Mouse (Mus musculus) urinary bladder, adult 18-20 months (tissue): ENCODE results near the gene Rybp.

Experiments used
- DNase-seq, 2 experiments: peaks; one replicate each; pipeline ENCODE4 v3.0.0; 2022; ENCODE audit warnings: low spot score in 2 of 2, mixed read lengths in 2 of 2

The Rybp gene

GRCm38 (mm10) chr6:100287334-100288015 is at the start of gene Rybp:
TSS of gene Rybp (minus strand) at chr6:100287485.
- DNase-seq: peak; percentile 85 to 90

DNA sequence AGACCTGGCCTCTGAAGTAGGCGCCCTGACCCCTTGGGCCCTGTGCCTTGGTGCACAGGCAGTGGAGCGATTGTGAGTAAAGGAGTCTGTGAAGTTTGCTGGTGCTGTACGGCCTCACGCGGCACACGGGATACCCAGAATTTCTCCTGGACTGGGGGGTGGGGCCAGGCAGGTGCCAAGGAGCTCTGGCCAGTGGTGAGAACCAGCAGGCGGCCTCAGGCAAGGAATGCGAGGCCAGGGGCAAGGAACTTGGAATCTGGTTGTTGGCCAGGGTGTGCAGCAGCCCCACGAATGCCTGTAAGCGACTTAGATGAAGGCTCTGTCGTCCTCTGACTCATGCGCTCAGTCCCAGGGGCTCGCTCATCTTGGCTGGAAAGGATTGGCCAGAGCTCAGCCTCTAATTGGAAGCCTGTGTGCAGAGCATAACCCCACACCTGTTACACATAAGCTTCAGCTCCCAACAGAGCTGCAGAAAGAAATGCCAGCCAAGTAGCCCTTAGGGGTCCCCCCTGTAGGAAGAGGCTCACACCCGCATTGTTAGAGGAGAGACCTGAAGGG is 49.4 kb upstream of the Rybp start:
- DNase-seq: no peak

DNA sequence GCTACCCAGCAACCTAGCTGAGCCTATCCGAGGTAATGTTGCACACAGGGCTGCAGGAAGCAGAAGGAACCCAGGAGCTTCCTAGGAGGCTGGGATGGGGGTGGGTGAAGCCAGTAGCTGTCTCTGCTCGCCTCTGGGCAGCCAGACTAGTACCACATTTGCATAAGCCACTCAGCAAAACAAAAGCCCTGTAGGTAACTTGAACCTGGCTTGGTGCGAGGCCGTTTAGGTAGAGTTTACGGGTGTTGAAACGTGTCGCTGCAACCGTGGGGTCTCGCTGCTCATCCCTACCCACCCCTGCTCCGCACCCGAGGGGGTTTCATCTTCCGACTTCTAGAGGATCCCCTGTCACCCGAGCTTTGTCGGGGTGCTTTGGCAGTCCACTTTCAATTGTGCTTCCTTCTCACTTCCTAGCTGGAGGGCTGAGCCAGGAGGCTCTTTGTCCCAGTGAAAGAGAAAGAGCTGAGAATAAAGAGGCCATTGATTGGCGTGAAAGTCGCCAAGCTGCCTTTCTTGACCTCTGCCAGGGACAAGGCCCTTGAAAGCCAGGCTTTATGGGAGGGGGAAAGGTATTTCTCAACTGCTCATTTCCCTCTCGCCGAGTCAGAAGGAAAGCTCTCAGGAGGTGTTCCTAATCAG is 48.3 kb upstream of the Rybp start:
- no peak for DNase-seq

DNA sequence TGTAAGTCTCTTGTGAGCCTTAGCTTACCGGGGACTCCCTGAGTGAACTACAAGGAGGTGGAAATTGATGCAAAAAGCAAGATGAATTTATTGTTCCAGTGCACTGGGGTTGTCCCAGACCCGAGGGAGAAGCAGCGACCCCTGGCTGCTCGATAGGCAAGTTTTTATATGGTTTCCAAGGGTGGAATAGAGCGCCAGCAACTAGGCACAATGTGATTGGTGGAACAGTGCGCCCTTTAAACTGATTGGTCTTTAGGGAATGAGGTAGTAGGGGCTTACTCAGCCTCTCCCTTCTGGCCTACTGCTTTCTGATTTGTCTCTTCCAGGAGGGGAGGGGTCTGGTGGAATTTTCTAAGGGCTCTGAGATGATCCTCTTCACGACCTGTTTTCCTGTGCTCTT is 46.5 kb upstream of the Rybp start:
- DNase-seq: no peak

DNA sequence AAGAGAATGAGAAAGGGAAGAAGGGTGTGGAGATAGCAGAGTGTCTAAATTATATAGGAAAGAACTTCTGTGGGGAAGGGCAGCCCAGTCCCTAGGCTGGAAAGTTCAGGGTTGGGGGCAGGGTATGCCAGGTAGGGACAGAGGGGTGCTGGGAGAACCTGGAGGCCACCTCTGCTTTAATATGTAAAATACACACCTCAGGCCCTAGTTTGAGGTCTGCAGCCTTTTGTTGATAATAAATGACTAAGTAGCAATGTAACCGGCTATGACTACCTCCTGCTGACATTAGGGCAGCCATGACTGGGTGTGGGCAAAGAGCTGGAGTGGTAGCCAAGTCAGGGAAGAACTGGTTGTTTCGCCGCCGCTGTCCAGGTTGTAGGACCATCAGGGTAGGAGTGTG is 45.2 kb upstream of the Rybp start:
- DNase-seq: no peak

DNA sequence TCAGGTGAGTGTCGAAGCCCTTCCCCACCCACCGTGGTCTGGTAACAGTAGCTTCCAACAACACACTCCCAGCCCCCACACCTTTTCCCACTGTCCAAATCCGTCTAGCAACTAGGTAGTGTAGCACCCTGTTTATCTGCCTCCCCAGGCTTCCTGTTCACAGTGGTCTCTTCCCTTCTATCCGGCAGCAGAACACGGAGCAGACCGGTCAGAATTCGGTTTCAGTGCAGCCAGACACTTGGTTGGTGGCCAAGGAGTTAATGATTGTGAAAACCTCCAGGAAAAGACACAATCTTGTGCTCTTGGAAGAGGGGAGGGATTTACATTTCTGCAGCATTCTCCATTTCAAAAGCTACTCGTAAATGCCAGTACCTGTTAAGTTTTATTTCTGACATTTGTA is 44.3 kb upstream of the Rybp start:
- no peak for DNase-seq

DNA sequence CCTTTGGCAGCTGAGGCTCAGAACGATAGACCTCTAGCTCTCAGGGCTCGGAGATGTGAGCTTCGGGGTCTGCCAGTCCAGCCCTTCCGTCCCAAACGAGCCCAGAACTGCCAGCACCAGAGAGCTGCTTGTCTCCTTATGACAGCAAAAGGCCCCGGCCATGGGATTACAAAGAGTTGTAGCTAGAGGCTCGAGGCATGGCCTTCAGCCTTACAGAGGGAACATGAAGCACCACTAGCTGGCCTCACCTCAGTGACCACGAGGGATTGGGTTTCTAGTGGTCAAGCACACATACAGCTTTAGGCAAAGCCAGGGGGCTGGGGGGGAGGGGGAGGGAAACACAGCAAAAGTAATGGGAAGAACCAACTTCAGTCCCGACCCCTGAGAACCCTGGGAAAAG is 43.8 kb upstream of the Rybp start:
- DNase-seq: no peak

- no peak for DNase-seq
Observed at GRCm38 (mm10) chr6:100329542-100329941, 42.3 kb upstream of the Rybp start.

- DNase-seq: peak; percentile 34 to 84
Observed at GRCm38 (mm10) chr6:100327050-100327449, 39.8 kb upstream of the Rybp start.

- DNase-seq: peak in 1 of 2 experiments; percentile 14
Observed at GRCm38 (mm10) chr6:100323756-100324430, 36.6 kb upstream of the Rybp start.

GRCm38 (mm10) chr6:100322561-100322960 is 35.3 kb upstream of the Rybp start:
- DNase-seq: no peak

DNA sequence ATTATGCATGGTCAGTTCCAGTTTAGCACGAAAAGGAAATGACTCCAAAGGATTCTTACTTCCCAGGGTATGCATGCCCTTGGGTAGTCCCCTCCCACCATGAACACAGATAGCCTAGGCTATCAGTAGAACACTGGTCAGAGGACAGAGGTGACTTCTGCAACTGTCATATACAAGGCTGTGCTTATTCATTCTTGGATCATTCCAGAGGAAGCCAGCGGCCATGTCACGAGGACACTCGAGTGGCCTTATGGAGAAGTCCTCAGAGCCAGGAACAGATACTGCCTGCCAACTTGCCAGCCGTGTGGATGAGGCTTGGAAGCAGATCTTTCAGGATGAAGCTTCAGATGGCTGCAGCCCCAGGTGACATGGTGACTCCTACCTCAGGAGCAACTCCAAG is 34.9 kb upstream of the Rybp start:
- no peak for DNase-seq

GRCm38 (mm10) chr6:100314201-100314600 is 26.9 kb upstream of the Rybp start:
- no peak for DNase-seq

DNA sequence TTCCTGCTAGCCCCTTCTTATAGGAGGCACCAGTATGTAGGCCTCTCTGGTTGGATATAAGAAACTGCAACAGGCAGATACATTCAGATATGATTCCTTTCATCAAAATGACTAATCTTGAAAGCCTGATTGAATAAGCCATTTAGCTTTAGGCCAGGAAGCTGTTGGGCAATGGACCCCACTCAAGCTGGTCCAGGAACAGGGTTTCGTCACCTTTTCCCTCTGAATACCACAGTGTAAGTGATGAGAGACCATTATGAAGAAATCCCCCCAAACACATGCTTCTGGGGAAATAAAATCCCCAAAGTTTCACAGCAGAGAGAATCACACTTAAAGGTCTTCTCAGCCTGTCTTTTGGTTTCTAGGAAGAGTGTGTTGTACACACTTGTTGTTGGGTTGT is 23.9 kb upstream of the Rybp start:
- DNase-seq: no peak

- DNase-seq: no peak
Observed at GRCm38 (mm10) chr6:100304831-100305230, 17.5 kb upstream of the Rybp start.

DNA sequence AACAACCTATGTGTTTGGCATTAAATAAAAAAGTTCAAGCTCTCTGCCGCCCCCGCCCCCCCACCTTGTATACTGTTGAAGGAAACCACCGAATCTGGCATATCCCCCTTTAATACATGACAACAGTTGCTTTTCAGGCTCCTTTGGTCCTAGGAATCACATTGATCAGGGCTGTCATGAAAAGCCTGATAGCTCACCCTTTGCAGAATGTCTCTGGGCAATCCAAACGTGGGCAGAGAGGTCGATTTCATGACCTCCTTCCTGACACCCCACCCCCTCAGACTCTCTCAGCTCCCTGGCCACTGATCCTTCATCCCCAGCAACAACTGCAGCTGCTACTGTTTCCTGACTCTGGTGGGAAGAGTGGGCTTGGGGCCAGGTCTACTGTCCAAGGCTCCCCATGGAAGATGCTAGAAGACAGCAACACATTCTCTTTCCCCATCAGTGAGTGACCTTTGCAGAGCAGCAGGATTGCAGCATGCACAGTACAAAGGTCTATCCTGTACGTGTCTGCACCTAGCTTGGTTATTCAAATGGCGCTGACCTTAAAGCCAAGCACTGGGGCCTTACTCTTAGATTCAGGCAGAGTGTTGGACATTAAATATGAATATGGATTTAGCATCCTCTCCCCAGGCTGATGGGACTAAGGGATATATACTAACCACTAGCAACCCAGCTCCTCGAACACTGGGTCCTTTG is 14.3 kb upstream of the Rybp start:
- DNase-seq: no peak

- no peak for DNase-seq
Observed at GRCm38 (mm10) chr6:100300831-100301230, 13.5 kb upstream of the Rybp start.

GRCm38 (mm10) chr6:100298945-100299344 is 11.7 kb upstream of the Rybp start:
- DNase-seq: no peak

DNA sequence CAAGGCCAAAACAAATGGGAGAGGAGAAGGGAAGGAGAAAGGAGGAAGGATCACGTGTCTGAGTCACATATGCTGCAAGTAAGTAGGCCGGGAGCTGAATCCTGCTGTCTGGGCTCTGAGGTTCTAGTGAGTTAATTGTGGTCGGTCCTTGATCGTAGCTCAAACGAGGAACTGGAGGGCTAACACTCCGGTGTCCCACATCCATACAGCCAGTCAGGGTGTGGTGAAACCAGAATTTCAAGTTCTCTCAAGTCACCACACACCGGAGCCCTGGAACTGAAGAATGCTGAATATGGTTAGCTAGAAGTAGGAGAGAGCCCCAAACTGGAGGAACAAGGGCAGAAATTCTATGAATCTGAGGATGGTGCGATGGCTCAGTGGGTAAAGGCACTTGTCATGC is 10.3 kb upstream of the Rybp start:
- DNase-seq: peak in 1 of 2 experiments; percentile 36

- DNase-seq: no peak
Observed at GRCm38 (mm10) chr6:100292411-100292810, 5.1 kb upstream of the Rybp start.

DNA sequence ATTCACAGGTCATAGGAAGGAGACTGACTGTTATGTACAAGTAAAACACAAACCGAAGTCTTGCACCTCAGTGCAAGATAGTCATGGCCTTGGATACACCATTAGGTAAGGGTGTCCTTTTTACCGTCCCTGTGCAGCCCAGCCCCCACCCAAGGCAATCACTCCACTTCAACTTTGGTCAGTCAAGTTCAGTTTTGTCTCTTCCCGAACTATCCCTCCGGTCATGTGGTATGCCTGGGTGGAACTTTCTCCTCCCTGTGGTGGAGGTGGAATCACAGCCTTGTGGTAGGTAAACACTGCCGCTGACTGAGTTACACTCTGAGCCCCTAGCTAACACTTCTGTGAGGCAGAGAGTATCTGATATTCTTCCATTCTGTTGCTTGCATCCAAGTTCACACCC is 1.8 kb upstream of the Rybp start:
- DNase-seq: no peak

DNA sequence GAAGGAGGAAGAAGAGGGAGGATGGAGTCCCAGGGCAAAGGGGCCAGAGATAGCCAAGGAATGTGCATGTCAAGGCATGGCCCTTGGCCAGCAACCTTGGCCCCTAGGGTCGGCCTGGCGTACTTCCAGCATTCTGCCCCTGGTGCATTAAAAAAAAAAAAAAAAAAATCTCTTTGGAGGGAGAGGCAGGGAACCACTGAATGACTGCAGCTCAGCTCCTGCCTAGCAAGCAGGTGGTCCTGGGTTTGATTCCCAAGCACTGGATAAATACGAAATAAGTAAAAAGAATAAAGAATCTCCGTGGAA is 1.4 kb upstream of the Rybp start:
- DNase-seq: no peak
